Mouse (Mus musculus) liver, embryonic 16.5 days (tissue): Measurements from ENCODE around the gene Khdrbs2. TPM values are rescaled to one million over a fixed set of nuclear protein-coding genes. Genes with fewer than 3 reads are reported as not detected.

Experiments used
- ATAC-seq: fragments of 200-750 bp; cut with Nextera tagmentation; 2 replicates; pipeline ENCODE4 v1.8.0; 2017; ENCODE audit warnings: low read depth, mild to moderate bottlenecking, moderate number of reproducible peaks, moderate library complexity
- H3K27ac ChIP-seq: fragments of 300-500 bp; sonication (generic); 2 replicates; pipeline ENCODE4 v1.5.1; 2014; ENCODE audit warnings: mild to moderate bottlenecking, low read length
- H3K27me3 ChIP-seq: fragments of 300-500 bp; sonication (generic); 2 replicates; pipeline ENCODE4 v1.6.1; 2014; ENCODE audit warnings: low read depth, low read length, mixed read lengths; ENCODE audit not compliant: control insufficient read depth, insufficient read depth
- H3K36me3 ChIP-seq: fragments of 300-500 bp; sonication (generic); 2 replicates; pipeline ENCODE4 v1.6.1; 2014; ENCODE audit warnings: mild to moderate bottlenecking; ENCODE audit not compliant: control insufficient read depth, insufficient read depth
- H3K4me1 ChIP-seq: fragments of 300-500 bp; sonication (generic); 2 replicates; pipeline ENCODE4 v1.6.1; 2014; ENCODE audit warnings: low read depth, low read length, mixed read lengths; ENCODE audit not compliant: control insufficient read depth
- H3K4me2 ChIP-seq: fragments of 300-500 bp; sonication (generic); 2 replicates; pipeline ENCODE4 v1.6.1; 2014; ENCODE audit warnings: low read depth, low read length, mixed read lengths
- H3K4me3 ChIP-seq: fragments of 300-500 bp; sonication (generic); 2 replicates; pipeline ENCODE4 v1.5.1; 2014; ENCODE audit warnings: low read depth, mild to moderate bottlenecking, low read length
- H3K9ac ChIP-seq: fragments of 300-500 bp; sonication (generic); 2 replicates; pipeline ENCODE4 v1.6.1; 2014; ENCODE audit warnings: low read depth, low read length
- H3K9me3 ChIP-seq: fragments of 300-500 bp; sonication (generic); replicated peaks from 2 replicates; pipeline ENCODE4 v1.6.1; 2016; ENCODE audit warnings: low read length; ENCODE audit not compliant: control insufficient read depth
- WGBS: fragments of 180-500 bp; shearing (Covaris S2); extraction: QIAGEN DNeasy Blood & Tissue Kit; methylation state at CpG from one replicate; pipeline ENCODE4 v1.1.7; 2014; ENCODE audit not compliant: insufficient replicate concordance; 5-methylcytosine and 5-hydroxymethylcytosine counted together
- polyA plus RNA-seq: library from polyadenylated mRNA; unstranded; fragments of >200 nt; fragmentation: Nextera tagmentation; extraction: Ambion mirVana; gene quantifications from 2 replicates; pipeline ENCODE4 v1.2.1, GENCODE M21; 2015

Khdrbs2 gene
- polyA plus RNA-seq, 1 experiment from 2014 or later, result 0.14 TPM

- Histone ChIP-seq H3K27ac (no peak overlapping the region), H3K4me2 (no peak overlapping the region), H3K27me3 (no peaks in the 10 kb centered on the region), H3K4me3 (no peak overlapping the region), H3K4me1 (no peaks in the 10 kb centered on the region), H3K9ac (no peak overlapping the region), H3K36me3 (no peaks in the 10 kb centered on the region), H3K9me3 (no peaks in the 10 kb centered on the region)
- 55% methylated on average over 9 of the region's 9 CpGs for WGBS
- ATAC-seq, result no peak
Measured at GRCm38 (mm10) chr1:32693806-32694205, 521.3 kb downstream of the Khdrbs2 start.

DNA sequence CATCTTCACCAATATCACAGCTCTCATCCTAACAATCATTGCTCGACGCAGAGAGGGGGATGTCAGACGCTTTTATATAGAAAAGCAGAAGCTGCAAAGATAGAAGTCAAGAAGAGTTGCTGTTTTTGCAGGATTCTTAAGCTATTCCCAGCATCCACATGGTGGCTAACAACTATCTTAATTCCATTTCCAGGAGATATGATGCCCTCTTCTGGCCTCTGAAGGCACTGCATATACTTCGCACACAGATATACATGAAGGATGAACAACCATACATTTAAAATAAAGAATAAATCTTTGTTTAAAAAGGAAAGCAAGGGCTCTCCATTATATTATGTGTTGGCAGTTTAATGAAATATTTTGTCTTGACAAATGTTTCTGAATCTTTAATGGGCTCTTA lies 527.6 kb downstream of the Khdrbs2 start:
- no peaks in the 10 kb centered on the region for H3K27me3 ChIP-seq
- WGBS, result 75% methylated on average over 4 of the region's 4 CpGs
- H3K9me3 ChIP-seq, result no peaks in the 10 kb centered on the region
- no peak overlapping the region for H3K27ac ChIP-seq
- H3K4me3 ChIP-seq, result no peak overlapping the region
- no peak overlapping the region for H3K9ac ChIP-seq
- no peaks in the 10 kb centered on the region for H3K36me3 ChIP-seq
- no peak overlapping the region for H3K4me2 ChIP-seq
- no peak for ATAC-seq
- H3K4me1 ChIP-seq, result no peaks in the 10 kb centered on the region

GRCm38 (mm10) chr1:32701267-32701666 lies 528.8 kb downstream of the Khdrbs2 start:
- no peaks in the 10 kb centered on the region for H3K36me3 ChIP-seq
- WGBS, result 73% methylated on average over 3 of the region's 3 CpGs
- H3K9me3 ChIP-seq, result no peaks in the 10 kb centered on the region
- H3K4me1 ChIP-seq, result no peaks in the 10 kb centered on the region
- H3K4me3 ChIP-seq, result no peak overlapping the region
- H3K9ac ChIP-seq, result no peak overlapping the region
- no peak for ATAC-seq
- no peaks in the 10 kb centered on the region for H3K27me3 ChIP-seq
- H3K27ac ChIP-seq, result no peak overlapping the region
- no peak overlapping the region for H3K4me2 ChIP-seq
